Mouse (Mus musculus): ENCODE data around the gene Klkb1. TPM values are rescaled to one million over a fixed set of nuclear protein-coding genes. Genes with fewer than 3 reads are reported as not detected.

Gene Klkb1
- polyA plus RNA-seq, 1 experiment from 2014 or later, result not detected

DNA sequence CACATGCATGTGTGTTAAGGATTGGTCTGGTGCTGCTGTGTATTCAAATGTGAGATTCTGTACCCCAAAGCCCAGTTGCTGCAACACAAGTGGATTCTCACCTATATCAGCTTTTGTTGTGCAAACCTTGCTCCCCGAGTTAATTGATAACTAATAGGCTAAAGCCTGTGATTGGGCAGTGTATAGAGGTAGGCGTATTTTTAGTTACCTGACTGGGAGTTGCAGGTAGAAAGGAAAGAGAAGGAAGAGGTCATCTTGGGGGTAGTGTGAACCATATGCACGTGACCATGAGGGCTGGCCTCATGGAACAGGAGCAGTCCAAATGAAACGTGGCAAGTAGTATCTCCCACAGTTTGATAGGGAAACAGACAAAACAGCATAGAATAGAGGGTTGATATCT is 29.7 kb downstream of the Klkb1 start:
- Histone ChIP-seq H3K9ac (replicated peaks) (no peak overlapping the region), H3K27me3 (no peaks in the 10 kb centered on the region), H3K9me3 (no peaks in the 10 kb centered on the region), H3K36me3 (no peaks in the 10 kb centered on the region), H3K4me1 (no peaks in the 10 kb centered on the region), H3K4me3 (no peak overlapping the region), H3K27ac (replicated peaks) (no peak overlapping the region), H3K4me2 (replicated peaks) (no peak overlapping the region)
- ATAC-seq (replicated peaks), result no peak
- 88% methylated on average over 4 of the region's 4 CpGs for WGBS

DNA sequence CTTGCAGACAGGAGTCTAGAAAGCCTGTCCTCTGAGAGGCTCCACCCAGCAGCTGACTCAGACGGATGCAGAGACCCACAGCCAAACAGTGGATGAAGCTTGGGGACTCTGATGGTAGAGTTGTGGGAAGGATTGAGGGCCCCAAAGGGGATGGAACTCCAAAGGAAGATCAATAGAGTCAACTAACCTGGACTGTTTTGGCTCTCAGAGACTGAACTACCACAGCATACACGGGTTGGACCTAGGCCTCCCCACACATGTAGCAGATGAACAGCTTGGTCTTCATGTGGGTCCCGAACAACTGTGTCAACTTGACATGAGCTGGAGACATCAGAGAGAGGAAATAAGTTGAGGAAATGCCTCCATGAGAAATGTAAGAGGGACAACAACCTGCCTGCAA is 31.8 kb downstream of the Klkb1 start:
- Histone ChIP-seq H3K4me2 (replicated peaks) (no peak overlapping the region), H3K27ac (replicated peaks) (no peak overlapping the region), H3K9ac (replicated peaks) (no peak overlapping the region), H3K27me3 (no peaks in the 10 kb centered on the region), H3K36me3 (no peaks in the 10 kb centered on the region), H3K4me1 (no peaks in the 10 kb centered on the region), H3K4me3 (no peak overlapping the region), H3K9me3 (no peaks in the 10 kb centered on the region)
- no peak for ATAC-seq (replicated peaks)
- WGBS, result 89% methylated on average over 3 of the region's 3 CpGs

GRCm38 (mm10) chr8:45261920-45262319 is 32.7 kb downstream of the Klkb1 start, which contains the start of gene F11:
Gene F11 (minus strand): TSS chr8:45262031.
- no peaks in the 10 kb centered on the region for H3K27me3 ChIP-seq
- H3K4me1 ChIP-seq, result no peaks in the 10 kb centered on the region
- H3K4me3 ChIP-seq, result no peak within 1 kb of the TSS
- 92% methylated on average over 10 of the region's 10 CpGs for WGBS
- no peak within 1 kb of the TSS for H3K27ac ChIP-seq (replicated peaks)
- no peak for ATAC-seq (replicated peaks)
- no peak within 1 kb of the TSS for H3K4me2 ChIP-seq (replicated peaks)
- no peak within 1 kb of the TSS for H3K9ac ChIP-seq (replicated peaks)
- no peaks in the 10 kb centered on the region for H3K9me3 ChIP-seq
- no peaks in the 10 kb centered on the region for H3K36me3 ChIP-seq

DNA sequence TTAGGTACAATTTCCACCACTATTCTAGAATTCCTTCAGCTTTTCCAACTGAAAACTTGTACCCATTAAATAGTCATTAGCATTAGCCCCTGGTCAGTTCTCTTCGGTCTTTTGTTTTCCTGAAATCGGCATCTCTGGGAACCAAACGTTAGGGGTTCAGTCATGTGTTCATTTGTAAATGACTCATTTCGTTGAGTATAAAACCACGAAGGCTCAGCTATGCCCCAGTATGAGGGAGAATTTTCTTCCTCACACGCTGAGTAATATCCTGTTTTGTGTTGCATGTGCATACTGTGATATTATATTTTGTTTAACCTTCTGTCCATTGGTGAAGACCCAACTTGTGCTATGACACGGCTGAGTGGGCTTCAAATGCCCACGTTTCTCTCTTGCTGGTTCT is 36.2 kb downstream of the Klkb1 start:
- Histone ChIP-seq H3K27me3 (no peaks in the 10 kb centered on the region), H3K9ac (replicated peaks) (no peak overlapping the region), H3K36me3 (no peaks in the 10 kb centered on the region), H3K27ac (replicated peaks) (no peak overlapping the region), H3K4me2 (replicated peaks) (no peak overlapping the region), H3K9me3 (no peaks in the 10 kb centered on the region), H3K4me1 (no peaks in the 10 kb centered on the region), H3K4me3 (no peak overlapping the region)
- no peak for ATAC-seq (replicated peaks)
- 71% methylated on average over 8 of the region's 8 CpGs for WGBS

GRCm38 (mm10) chr8:45255040-45255439 is 39.6 kb downstream of the Klkb1 start:
- Histone ChIP-seq H3K9ac (replicated peaks) (no peak overlapping the region), H3K27me3 (no peaks in the 10 kb centered on the region), H3K4me3 (no peak overlapping the region), H3K9me3 (no peaks in the 10 kb centered on the region), H3K4me2 (replicated peaks) (no peak overlapping the region), H3K36me3 (no peaks in the 10 kb centered on the region), H3K27ac (replicated peaks) (no peak overlapping the region), H3K4me1 (no peaks in the 10 kb centered on the region)
- ATAC-seq (replicated peaks), result no peak
- 89% methylated on average over 12 of the region's 12 CpGs for WGBS

- H3K27me3 ChIP-seq, result no peaks in the 10 kb centered on the region
- no peaks in the 10 kb centered on the region for H3K4me1 ChIP-seq
- no peak overlapping the region for H3K4me3 ChIP-seq
- 82% methylated on average over 8 of the region's 8 CpGs for WGBS
- ATAC-seq (replicated peaks), result no peak
- H3K27ac ChIP-seq (replicated peaks), result no peak overlapping the region
- H3K9ac ChIP-seq (replicated peaks), result no peak overlapping the region
- H3K36me3 ChIP-seq, result no peaks in the 10 kb centered on the region
- no peak overlapping the region for H3K4me2 ChIP-seq (replicated peaks)
- H3K9me3 ChIP-seq, result no peaks in the 10 kb centered on the region
Observed at GRCm38 (mm10) chr8:45254194-45254842, 40.3 kb downstream of the Klkb1 start.

DNA sequence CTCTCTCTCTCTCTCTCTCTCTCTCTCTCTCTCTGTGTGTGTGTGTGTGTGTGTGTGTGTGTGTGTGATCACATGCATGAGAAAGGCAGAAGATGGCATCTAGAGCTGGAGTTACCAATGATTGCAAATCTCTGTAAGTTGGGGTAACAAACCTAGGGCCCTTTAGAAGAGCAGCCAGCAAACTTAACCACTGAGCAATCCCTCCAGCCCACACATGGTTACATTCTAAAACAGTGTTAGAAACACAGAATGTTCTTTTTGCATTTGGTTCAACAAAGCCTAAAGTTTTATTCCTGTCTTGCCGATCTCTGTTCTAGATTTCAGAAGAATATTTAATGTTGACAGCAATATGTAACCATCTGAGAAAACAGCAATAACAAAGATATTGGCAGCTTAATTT is 41.1 kb downstream of the Klkb1 start:
- H3K9ac ChIP-seq (replicated peaks), result no peak overlapping the region
- no peaks in the 10 kb centered on the region for H3K4me1 ChIP-seq
- H3K27ac ChIP-seq (replicated peaks), result no peak overlapping the region
- no peak overlapping the region for H3K4me2 ChIP-seq (replicated peaks)
- H3K4me3 ChIP-seq, result no peak overlapping the region
- H3K36me3 ChIP-seq, result no peaks in the 10 kb centered on the region
- no peak for ATAC-seq (replicated peaks)
- no peaks in the 10 kb centered on the region for H3K27me3 ChIP-seq
- no peaks in the 10 kb centered on the region for H3K9me3 ChIP-seq
- WGBS, result 100% methylated on average over 1 of the region's 1 CpGs

GRCm38 (mm10) chr8:45253111-45253510 is 41.5 kb downstream of the Klkb1 start:
- Histone ChIP-seq H3K4me2 (replicated peaks) (no peak overlapping the region), H3K27ac (replicated peaks) (no peak overlapping the region), H3K4me1 (no peaks in the 10 kb centered on the region), H3K9me3 (no peaks in the 10 kb centered on the region), H3K9ac (replicated peaks) (no peak overlapping the region), H3K4me3 (no peak overlapping the region), H3K27me3 (no peaks in the 10 kb centered on the region), H3K36me3 (no peaks in the 10 kb centered on the region)
- WGBS, result 35% methylated on average over 2 of the region's 2 CpGs
- ATAC-seq (replicated peaks), result no peak

GRCm38 (mm10) chr8:45246307-45246706 is 48.4 kb downstream of the Klkb1 start:
- Histone ChIP-seq H3K4me3 (no peak overlapping the region), H3K36me3 (no peaks in the 10 kb centered on the region), H3K9me3 (no peaks in the 10 kb centered on the region), H3K4me2 (replicated peaks) (no peak overlapping the region), H3K4me1 (no peaks in the 10 kb centered on the region), H3K27me3 (no peaks in the 10 kb centered on the region), H3K27ac (replicated peaks) (no peak overlapping the region), H3K9ac (replicated peaks) (no peak overlapping the region)
- 27% methylated on average over 7 of the region's 7 CpGs for whole genome bisulfite sequencing
- ATAC-seq (replicated peaks), result no peak

- no peaks in the 10 kb centered on the region for H3K36me3 ChIP-seq
- no peak for ATAC-seq (replicated peaks)
- H3K27ac ChIP-seq (replicated peaks), result no peak overlapping the region
- no peaks in the 10 kb centered on the region for H3K4me1 ChIP-seq
- no peak overlapping the region for H3K4me3 ChIP-seq
- H3K9ac ChIP-seq (replicated peaks), result no peak overlapping the region
- H3K27me3 ChIP-seq, result no peaks in the 10 kb centered on the region
- 86% methylated on average over 8 of the region's 8 CpGs for WGBS
- H3K9me3 ChIP-seq, result no peaks in the 10 kb centered on the region
- H3K4me2 ChIP-seq (replicated peaks), result no peak overlapping the region
Observed at GRCm38 (mm10) chr8:45239363-45239762, 55.3 kb downstream of the Klkb1 start.

- H3K36me3 ChIP-seq, result no peaks in the 10 kb centered on the region
- peak; percentile 31 for ATAC-seq (replicated peaks)
- H3K4me3 ChIP-seq, result no peak overlapping the region
Observed at GRCm38 (mm10) chr8:45238282-45238681, 56.4 kb downstream of the Klkb1 start.

DNA sequence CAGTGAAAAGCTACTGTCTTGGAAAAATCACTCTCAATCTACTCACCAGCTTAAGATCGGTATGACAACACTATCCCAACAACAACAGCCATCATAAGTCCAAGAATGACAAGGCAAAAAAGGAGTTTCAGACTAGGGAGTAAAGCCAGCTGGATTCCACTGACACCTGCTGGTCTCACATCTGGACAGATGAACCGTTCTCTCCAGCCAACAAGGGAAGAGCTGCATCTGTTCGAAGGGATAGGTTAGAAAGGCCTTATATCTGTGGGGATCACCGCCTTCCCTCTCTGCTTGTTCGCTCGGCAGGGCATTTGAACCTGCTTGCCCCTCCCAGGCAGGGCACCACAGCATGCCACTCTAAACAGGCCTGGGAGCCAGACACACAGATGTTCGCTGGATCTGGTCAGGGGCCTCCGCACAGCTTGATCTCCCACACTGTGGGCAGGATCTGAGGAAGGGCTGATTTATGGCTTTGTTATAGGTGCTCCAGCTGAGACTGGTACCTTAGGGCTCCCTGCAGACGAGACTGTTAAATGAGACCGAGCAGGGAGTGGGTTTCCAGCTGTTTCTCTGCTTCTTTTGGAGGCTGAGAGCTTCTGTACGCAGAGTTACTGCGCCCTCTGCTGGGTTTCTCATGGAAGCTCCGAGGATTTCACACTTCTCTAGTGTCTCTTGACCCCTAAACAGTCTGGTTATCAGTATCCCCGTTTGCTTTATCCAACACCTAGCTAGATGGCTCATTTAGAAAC is 58.3 kb downstream of the Klkb1 start:
- Histone ChIP-seq H3K4me2 (replicated peaks) (peak overlapping the region; percentile 27; the same call in 1 of the 2 replicates), H3K4me1 (no peaks in the 10 kb centered on the region), H3K27ac (replicated peaks) (no peak overlapping the region), H3K27me3 (no peaks in the 10 kb centered on the region), H3K9me3 (no peaks in the 10 kb centered on the region), H3K36me3 (no peaks in the 10 kb centered on the region), H3K4me3 (no peak overlapping the region), H3K9ac (replicated peaks) (no peak overlapping the region)
- ATAC-seq (replicated peaks), result peak; percentile 70
- WGBS, result 24% methylated on average over 14 of the region's 14 CpGs

More at GRCm38 (mm10) chr8:45238282-45238681, 56.4 kb downstream of the Klkb1 start:
- WGBS, result 32% methylated on average over 3 of the region's 3 CpGs
- H3K9ac ChIP-seq (replicated peaks), result no peak overlapping the region
- H3K27ac ChIP-seq (replicated peaks), result no peak overlapping the region
- no peaks in the 10 kb centered on the region for H3K4me1 ChIP-seq
- no peaks in the 10 kb centered on the region for H3K9me3 ChIP-seq
- H3K27me3 ChIP-seq, result no peaks in the 10 kb centered on the region
- no peak overlapping the region for H3K4me2 ChIP-seq (replicated peaks)

All from forebrain, embryonic 15.5 days (tissue).